Mouse (Mus musculus) right cerebral cortex, adult 2 months (tissue): ENCODE results near the gene Snd1.

Experiments
- DNase-seq, 2 experiments: peaks; one replicate each; pipeline ENCODE4 v3.0.0; 2021 to 2022; ENCODE audit warnings: low spot score in 2 of 2

The Snd1 gene

DNA sequence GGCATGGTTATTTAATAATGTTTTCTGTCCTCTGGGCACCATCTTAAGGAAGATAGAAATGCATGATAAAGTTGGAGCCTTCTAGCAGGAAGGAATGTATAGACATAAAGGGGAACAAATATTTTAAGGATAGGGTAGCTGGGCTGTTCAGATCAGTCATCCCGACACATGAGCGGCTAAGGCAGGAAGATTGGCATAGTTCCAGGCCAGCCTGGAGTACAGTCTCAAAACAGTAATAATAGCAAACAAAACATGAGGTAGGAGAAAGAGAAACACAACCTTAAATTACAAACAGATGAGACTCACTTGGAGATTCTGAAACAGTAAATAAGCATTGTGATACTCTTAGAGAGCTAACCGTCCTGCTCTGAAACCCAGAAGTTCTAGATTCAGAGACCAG lies 276.2 kb downstream of the Snd1 start:
- DNase-seq = no peak

DNA sequence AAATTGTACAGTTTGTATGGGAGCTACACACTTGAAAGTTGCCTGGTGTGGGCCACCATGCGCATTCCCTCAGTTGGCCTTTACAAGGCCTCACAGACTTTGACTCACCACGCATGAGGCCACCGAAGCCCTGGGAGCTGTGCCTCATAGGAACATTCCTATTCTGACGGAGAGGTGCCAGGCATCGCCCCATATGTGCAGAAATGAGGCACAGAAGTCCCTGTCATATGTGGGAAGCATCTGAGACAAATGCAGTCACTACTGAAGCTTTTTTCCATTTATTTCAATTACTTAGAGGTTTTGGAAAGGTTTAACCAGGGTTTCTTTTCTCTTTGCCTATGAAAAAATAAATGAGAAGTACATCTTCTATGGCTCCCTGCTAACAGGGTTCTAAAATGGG lies 278.3 kb downstream of the Snd1 start:
- DNase-seq = peak in 1 of 2 experiments; percentile 46

DNA sequence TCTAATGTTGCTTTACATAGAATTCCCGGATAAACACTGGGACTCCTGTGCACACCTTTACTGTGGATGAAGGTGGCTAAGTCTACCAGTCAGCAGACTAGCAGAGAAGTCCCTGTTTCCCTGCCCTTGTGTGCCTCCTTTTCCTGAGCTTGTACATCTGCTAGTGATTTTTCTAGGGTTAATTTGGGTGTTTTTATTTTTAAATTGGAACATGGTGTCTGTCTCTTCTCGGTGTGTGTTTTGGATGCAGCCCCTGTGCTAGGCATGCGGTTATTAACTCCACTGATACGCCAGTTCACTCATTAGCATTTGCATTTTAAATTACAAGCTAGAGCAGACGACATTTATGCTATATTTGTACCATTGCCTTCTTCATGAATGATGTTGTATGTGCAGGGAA lies 278.7 kb downstream of the Snd1 start:
- DNase-seq = no peak

DNA sequence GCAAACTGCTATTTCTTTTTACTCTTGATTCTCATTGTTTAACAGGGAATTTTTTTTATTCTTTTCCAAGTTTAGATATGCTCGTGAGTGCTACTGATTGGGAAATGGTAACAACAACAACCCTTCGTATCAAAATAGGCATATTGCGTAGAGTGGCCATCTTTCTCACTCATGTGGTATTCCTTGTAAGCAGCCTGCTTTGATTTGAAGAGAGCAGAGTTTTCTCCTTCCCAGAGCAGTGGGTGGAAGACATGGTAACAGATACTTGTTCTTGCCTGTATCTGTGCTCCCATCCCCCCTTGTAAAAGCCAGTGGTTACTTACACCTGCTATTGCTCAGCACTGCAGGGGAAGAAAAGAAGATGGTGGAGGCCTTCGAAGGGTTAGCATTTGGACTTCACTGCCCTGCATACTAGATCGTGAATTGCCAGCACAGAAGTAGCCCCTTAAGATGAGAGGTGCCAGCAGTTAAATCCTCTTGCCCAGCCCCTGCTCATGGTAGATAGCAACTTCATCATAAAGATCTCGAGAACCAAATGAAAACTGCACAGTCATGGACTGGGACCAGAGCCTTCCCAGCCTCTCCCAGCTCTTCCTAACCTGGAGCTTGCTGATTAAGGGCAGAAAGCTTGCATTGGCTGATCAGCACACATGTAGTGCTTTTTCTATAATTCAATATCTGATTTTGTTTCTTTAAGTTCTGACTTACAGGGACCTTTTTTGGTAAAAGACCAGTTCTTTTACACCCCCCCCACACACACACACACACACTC lies 279.4 kb downstream of the Snd1 start:
- peak in 1 of 2 experiments; percentile 35 for DNase-seq

DNA sequence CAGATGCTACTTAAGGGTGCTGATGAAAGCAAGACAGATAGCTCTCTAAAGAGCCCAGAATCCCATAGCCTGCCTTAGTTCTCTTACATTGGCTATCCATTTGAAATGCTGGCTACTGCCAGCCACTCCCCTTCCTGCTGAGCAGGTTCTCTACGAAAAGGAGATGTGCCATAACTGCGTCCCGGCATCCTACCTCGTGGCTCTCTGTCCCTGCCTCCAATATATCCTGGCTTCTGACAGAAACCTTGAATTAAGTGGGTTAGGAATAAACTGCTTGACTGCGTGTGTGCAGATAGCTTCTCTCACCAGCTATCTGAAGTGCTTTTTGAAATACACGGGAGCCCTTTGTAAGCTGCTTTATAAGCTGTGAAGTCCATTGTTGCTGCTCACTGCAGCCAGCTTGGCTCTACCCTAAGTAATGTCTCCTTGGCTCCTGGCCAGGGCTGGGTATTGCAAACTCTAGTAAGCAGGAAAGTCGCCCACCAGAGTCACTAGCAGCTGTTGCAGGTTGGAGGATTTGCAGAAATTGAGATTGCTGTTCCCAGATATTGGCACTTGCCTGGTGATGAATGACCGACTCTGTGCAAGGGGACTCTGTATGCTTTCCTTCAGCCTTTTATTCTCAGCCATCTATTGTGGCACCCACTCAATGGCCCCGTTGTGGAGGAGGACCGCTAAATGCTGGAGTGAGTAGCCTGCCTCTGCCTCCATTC lies 281.5 kb downstream of the Snd1 start:
- peak; percentile 74 to 77 for DNase-seq

DNA sequence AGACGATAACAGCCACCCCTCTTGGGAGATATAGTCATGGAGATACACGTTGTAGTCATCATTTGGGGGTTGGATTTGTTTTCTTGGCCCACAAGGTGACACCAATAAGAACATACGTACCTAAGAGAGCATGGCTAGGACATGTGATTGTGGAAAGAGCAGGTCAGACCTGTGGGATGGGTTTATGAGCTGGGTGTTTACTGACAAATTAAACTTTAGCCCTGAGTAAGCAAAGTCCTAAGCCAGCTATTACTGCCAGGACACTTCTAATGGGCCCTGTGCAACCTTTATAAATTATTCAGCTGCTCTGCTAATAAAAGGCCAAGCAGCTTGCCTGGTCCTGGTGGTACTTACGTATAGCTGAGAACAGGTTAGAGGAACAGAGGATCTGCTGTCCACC lies 283.4 kb downstream of the Snd1 start:
- no peak for DNase-seq

DNA sequence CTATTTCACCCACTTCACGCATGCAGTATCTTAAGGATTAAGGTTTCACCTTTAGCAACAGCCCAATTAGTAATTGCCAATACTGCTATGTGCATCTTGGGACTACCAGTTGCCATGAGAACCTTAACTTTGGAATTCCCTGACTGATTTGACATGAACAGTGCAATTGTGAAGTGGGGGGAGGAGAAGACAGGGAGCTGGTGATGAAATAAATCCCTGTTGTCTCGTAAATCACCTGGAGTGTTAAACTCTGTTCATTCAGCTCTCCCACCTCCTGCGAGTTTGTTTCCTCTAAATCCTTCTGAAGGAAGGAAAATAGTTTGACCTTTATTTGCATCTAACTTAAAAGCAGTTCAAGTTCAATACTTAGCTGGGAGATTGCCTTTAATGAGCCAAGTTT lies 286.8 kb downstream of the Snd1 start:
- no peak for DNase-seq

DNA sequence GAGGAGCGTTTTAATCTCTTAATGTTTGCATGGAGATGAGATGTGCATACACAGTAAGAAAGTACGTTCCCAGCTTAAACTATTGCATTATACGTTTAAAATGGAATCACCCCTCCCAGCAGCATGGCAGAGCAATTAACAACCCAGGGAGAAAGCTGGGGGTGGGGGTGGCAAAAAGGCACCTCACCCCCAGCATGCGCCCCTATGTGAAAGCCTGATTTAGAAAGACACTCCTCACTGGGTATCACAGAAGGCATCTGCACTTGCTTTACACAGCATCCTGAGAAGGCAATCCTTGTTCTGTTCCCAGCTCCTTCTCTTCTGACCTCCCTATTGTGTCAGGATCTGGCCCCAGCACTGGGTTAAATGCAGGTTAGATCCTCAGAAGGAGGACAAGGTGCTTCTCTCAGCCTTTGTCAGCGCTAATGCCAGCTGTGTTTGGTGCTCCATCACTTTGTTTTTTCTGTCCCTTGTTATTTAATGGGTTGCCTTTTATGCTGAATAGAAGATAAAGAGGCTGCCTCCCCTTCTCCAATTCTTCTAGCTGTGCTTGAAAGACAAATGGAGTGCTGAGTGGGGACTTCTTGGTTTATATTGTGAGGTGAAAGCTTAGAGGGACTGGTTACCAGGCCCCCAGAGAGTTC lies 287.3 kb downstream of the Snd1 start:
- no peak for DNase-seq

DNA sequence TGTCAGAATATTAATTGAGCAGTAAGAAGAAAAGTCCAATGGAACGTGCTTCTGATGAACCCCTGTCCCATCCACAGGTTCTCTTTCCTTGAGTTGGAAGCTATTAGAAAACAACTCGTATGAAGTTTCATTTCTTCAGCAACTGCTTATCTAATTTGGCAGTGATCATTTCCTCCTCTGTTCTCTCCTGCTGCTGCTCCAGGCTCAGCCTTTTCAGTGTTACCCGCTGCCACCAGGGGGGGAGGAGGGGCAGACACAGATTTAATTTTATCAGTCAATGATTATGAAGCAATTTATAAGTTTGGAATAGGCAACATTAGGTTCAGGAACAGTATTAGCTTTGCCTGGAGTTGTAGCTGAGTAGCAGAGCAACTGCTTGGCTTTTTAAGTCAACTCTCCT lies 291.7 kb downstream of the Snd1 start:
- DNase-seq = no peak

DNA sequence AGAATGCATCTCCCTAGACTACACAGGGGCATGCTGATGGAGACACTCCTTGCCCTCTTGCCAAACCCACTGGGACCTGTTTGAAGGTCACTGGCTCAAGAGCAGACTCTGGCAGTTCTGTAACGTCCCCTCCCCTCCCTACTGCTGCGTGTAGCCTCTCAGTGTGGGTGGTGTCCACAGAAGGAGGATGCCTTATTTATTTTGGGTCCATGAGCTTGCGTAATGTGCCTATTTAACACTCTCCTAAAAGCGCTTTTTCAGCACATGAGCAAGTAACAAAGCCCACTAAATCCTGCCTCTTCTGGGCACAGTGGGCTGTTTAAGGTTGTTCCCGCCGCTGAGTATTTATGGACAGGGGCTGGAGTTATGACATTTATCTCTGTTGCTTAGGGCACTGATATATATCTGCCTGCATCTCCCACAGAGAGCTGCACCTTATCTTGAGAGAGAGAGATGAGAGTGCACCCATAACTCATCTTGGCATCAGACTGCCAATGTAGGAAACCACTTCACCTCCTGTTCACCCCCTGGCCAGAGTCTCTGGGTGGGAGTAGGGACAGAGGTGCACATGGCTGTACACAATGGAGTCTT lies 293.0 kb downstream of the Snd1 start:
- DNase-seq = no peak

DNA sequence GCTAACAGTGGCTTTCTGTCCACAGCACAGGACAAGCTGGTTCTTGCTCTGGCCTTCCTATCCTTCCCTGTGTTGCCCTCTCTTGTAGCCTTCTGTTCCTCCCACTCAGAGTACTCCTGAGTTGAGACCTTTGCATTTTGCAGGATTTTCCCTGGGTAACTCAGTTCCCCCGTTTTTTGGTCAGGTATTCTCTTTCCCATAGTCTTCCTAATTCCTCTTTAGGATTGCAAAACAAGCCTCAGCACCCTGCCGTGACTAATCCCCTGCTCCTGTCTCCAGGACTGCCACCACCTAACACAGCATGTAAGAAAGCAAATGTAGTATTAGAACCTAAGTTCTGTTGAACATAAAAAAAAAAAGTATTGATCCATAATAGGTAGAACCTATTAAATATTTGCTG lies 296.4 kb downstream of the Snd1 start:
- no peak for DNase-seq

DNA sequence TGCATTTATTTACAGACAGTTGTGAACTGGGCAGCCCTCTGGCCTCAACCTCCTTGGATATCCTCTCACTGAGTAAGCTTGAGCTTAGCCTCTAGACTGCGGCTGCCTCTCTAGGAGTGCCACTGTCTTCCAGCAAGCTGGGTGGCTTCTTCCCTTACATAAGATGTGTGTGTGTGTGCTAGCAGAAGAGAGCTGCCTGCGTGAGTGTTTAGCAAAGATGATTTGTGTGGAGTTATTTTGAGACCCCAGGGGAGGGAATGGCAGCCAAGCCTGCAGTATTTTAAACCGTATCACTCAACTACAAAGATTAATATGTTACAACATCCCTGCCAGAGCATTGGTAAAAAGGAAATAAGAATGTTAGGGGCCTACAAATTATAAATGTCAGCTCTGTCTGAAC lies 306.8 kb downstream of the Snd1 start:
- peak; percentile 61 to 67 for DNase-seq

DNA sequence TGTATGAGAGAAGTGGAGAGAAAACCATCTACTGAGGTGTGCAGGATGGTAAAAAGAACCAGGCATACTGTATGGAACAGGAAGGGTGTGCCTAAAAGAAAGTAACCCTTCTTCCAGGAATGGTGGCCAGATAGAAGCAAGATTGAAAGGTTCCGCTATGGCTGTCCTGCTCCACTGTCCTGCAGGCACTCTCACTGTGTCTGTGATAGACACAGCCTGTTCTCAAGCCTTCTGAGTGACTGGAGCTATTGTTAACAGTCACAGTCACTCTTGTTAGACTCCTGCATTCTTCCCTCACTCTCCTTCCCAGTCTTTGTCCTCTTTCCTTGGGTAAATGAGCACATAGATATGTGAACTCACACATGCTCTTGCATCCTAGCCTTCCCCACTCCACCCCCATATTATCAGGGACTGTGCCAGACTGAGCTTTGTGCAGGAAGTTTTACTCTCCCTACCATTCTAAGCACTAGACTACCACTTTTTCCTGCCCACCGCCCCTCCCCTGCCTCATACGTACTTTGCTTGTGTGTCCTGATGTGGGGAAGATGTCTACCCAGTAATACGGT lies 308.2 kb downstream of the Snd1 start:
- DNase-seq = no peak

DNA sequence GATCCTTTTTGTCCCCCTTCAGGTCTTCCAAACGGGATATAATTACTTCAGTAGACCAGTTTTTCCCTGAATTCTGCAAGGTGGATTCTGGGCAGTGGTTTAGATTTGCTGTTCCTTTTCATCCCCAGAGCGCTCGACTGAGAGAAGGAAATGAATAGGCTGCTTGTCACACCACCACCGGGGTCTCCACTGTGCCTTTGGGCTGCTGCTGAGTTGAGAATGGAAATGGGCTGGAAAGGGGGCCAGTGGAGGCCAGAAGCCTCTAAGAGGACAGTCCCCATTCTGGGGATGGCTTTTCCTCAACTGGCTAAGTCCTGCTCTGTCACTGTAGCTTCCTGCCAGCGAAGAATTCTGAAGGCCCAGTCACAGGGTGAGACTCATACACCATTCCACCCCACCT lies 309.0 kb downstream of the Snd1 start:
- DNase-seq = no peak

DNA sequence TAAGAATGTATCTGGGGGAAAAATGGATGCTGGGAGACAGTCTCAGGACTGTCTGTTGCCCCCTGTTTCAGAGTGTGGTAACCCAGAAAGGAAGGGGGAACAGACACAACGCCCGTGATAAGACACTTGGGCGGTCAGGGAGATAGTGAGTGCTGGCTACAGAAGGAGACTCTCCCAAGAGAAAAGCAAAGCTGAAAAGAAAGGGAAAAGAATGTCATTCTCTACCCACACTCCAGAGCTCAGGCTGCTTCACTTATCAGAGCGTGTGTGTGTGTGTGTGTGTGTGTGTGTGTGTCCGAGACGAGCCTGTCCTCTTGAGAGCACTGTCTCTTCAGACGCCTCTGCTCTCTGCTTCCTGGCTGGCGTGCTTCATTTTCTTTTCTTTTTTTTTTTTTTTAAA lies 310.8 kb downstream of the Snd1 start:
- DNase-seq = no peak

DNA sequence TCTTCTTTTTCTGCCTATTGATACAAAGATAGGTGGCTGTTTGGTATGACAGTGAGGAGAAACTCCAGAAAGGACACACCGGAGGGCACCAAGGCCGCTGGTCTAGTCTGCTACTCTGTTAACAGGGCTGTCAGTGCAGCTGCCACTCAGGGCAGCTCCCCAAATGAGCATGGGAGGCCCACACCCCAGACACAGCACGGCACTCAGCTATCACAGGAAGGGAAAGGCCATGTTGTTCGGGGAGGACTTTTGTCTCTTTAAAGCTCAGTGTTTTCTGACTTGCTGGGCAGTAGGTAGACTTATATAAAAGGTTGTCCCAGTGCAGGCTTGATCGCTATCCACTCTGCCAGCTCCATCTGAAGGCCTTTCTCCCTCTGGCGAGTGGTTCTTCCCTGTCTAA lies 312.2 kb downstream of the Snd1 start:
- DNase-seq = no peak

DNA sequence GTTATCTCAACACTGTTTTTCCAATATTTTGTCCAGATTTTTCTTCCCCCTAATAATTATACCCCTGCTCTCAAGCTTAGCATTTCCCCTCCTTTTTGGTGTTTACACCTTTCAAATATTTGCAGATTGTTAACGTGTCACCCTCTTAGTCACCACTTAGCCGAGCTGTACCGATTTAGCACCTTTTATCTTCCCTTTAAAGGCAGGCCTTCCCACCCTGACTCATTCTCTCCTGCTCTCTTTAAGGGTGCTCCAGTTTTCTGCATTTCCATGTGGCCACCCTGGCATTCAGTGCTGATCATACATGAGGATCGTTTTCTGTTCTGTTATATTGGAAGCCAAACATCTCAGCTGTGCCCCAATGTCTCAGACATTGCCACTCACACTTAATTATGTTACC lies 314.7 kb downstream of the Snd1 start:
- no peak for DNase-seq

DNA sequence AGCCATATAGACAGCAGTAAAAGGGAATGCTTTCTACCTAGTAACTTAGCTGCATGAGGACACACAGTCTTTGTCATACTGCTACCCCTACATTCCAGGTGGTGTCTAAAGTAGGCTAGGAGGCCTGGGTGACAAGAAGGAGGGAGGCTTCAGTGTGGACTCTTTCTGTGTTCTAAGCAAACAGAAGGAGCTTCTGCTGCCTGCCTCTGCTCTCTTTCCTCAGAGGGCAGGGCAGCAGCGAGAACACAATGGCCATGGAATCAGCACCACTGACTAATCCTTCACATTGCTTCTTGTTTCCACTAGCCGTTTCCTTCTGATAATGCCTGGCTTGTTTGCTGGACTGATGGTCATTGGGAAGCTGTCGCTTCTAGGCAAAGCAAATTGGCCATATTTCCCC lies 316.2 kb downstream of the Snd1 start:
- no peak for DNase-seq

DNA sequence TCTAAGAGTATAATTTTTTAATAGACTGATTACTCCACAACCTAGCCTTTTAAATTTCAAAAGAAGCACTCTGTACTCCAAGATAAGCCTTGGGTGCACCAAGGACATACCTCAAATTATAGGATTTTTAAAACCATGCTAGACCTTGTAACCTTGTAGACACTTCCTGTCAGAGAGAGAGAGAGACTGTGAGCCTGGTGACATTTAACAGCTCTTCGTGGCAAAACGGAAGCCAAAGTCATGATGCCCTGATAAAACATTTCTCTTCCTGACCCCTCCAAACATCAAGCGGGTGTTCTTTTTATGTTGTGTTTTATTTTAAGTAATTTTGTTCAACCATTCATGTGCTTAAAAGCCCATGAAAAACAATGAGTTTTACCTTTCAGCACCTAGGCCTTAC lies 316.9 kb downstream of the Snd1 start:
- no peak for DNase-seq

DNA sequence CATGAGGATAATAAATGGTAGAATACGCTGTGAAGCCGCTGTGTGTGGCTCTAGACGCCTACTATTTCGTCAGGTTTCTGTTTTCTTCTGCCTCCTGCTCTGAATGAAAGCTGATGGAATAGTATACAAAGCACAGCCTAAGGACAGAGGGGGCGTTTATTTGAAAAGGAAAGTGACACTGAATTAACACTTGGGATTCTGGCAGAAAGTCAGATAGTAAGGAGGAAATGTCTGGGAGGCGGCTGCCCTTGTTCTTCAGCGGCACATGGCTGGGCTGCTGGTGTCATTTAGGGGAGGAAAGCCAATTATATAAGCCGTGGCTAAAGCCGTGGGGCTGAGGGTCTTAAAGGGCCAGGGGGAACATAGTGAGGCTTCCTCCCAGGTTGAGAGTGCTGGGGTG lies 320.4 kb downstream of the Snd1 start:
- no peak for DNase-seq

DNA sequence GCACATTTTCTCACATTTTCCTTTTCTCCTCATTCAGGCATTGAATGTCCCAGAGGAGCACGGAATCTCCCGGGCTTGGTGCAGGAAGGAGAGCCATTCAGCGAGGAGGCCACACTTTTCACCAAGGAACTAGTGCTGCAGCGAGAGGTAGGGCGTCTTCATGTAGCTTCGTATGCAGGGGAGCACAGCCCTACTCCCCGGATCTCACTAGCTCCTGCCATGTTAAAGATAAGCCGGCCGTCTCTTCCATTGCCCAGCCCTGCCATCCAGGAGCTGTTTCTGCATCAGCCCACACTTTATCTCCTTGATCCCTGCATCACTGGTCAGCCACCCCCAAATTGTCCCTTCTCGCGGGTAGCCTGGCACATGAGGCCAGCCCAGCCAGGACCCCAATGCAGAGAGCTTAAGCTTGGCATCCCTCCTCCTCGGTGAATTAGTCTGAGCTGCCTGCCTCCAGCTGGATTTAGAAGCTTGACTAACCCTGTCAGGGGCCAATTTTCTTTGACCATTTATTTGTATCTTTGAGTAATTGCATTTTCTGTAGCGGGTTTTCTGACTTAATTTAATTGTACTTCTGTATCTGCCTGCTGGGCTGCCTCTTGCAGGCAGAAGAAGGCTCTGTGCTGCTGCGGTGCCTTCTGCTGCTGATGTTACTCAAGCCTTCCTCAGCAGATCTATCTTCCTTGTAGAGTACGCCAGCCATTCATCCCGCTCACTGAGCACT lies 321.0 kb downstream of the Snd1 start:
- DNase-seq = no peak

DNA sequence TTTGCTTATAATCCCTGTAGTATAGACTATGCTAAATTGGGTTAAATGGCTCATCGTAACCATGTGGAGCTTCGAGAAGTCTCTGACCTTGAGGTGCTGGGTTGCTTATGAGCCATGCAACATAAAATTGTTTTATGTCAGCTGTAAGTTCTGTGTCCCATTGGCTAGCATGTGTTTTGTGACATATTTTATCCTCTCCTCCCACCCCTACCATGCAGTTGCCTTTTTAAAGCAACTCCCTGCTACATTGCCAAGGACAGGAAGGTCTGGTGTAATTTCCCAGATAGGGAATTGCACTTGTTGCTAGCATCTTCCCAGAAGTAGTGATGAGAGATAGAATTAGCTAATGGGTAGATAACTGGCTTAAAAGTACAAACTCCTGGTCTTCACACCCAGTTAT lies 324.9 kb downstream of the Snd1 start:
- no peak for DNase-seq
